12 mouse cellular contexts compared by ENCODE assay signal in the genomic region with DNA sequence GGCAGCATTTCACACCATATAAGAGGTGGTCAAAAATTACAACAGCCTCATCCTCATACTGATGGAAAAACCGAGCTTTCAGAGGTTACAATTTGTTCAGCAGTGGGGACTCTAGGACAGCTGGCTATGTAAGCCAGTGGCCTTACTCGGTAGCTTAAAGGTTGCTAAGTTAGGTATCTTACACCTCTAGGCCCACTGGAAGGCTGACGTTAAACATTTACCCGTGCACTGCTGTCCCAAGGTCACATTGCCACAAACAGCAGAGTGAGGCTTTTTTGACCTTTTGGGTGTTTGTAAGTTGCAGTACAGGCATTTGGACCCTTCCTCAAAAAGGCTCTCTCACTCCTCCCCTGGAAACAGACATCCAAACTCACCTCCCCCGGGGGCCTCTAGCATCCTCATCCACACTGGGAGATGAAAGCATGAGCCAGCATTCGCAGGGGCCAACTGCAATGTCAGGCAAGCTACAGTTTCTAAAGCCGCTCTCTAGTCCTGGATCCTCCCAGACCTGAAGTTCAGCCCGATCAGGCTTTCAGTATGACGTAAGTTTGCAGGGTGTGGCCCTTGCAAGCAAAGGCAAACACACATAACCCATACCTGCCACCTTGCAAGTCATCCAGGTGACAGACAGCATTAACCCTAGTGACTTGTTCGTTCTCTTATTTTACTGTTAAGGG.
DNase-seq lines count a peak whose midpoint lies in the region; ATAC-seq and TF ChIP-seq lines count a peak whose summit lies in the region.
"Had no signal": no experiment of that assay in that cellular context is flagged by ENCODE, and none has a peak within 500 bp of the region (broad histone marks: within the 10 kb centered on the region; RNA-seq: fewer than 3 reads in every experiment).

No protein-coding gene starts in this region.

- H3ac ChIP-seq in myocyte (ENCODE audit: control insufficient read depth, insufficient read length) = no peak overlapping the region

- TF ChIP-seq POLR2A in myocyte (IDR thresholded peaks at IDR 0.05; ENCODE audit: insufficient read length, low read depth) = no peak

- peaks cover 25% of the 10 kb centered on the region for H3K79me2 ChIP-seq in myocyte (ENCODE audit: control insufficient read depth, insufficient read depth)

- no peak for ATAC-seq in heart, embryonic 13.5 days (ENCODE audit: extremely low read depth, insufficient number of reproducible peaks, low FRiP score, low TSS enrichment)
- peak; percentile 85 for ATAC-seq in intestine, embryonic 16.5 days
- no peak for ATAC-seq in activated CD4-positive, CD25-positive, alpha-beta regulatory T cell, adult 4 months
- ATAC-seq: forebrain, embryonic 13.5 days had no signal

- intact Hi-C loops in heart, postnatal 14 days (cut with DNase I) = no loop called here

- no peak for DNase-seq in heart, postnatal 14 days
- peak; percentile 21 for DNase-seq in liver
- DNase-seq in ovary, postnatal 10 days (ENCODE audit: low spot score) = no peak
- DNase-seq in cerebellum, adult 9-11 months = no peak

- peaks cover 81% of the 10 kb centered on the region for H3K4me1 ChIP-seq in heart, embryonic 13.5 days
- H3K4me1 ChIP-seq in intestine, embryonic 16.5 days (ENCODE audit: control insufficient read depth, insufficient read depth, low read length) = peaks cover 19% of the 10 kb centered on the region
- H3K4me1 ChIP-seq: forebrain, embryonic 13.5 days; hindbrain, embryonic 15.5 days had no signal

- no peaks in the 10 kb centered on the region for H3K27me3 ChIP-seq in heart, embryonic 13.5 days (replicated peaks)
- H3K27me3 ChIP-seq in intestine, embryonic 16.5 days (replicated peaks; ENCODE audit: control insufficient read depth, insufficient read depth, low read length) = no peaks in the 10 kb centered on the region
- no peaks in the 10 kb centered on the region for H3K27me3 ChIP-seq in myocyte (ENCODE audit: control insufficient read depth, insufficient read depth, insufficient read length)
- H3K27me3 ChIP-seq: forebrain, embryonic 13.5 days; hindbrain, embryonic 15.5 days had no signal

- no peak overlapping the region for H3K4me3 ChIP-seq in heart, embryonic 13.5 days
- H3K4me3 ChIP-seq in intestine, embryonic 16.5 days (ENCODE audit: low read length) = no peak overlapping the region
- H3K4me3 ChIP-seq in myocyte = no peak overlapping the region
- H3K4me3 ChIP-seq: forebrain, embryonic 13.5 days; hindbrain, embryonic 15.5 days; left cerebral cortex, adult 2 months had no signal

- 70% methylated on average over 10 of the region's 10 CpGs for WGBS in heart, embryonic 13.5 days
- WGBS in intestine, embryonic 16.5 days = 55% methylated on average over 10 of the region's 10 CpGs

- no peaks in the 10 kb centered on the region for H3K9me3 ChIP-seq in heart, embryonic 13.5 days
- H3K9me3 ChIP-seq in intestine, embryonic 16.5 days (ENCODE audit: control insufficient read depth, low read length) = no peaks in the 10 kb centered on the region
- H3K9me3 ChIP-seq: forebrain, embryonic 13.5 days; hindbrain, embryonic 15.5 days had no signal

- no peak overlapping the region for H3K4me2 ChIP-seq in heart, embryonic 13.5 days
- peak overlapping the region; percentile 25; the same call in 1 of the 2 replicates for H3K4me2 ChIP-seq in intestine, embryonic 16.5 days (ENCODE audit: low read depth, low read length)
- peak overlapping the region; percentile 8 for H3K4me2 ChIP-seq in myocyte (ENCODE audit: low read depth)
- H3K4me2 ChIP-seq: forebrain, embryonic 13.5 days; hindbrain, embryonic 15.5 days; midbrain, embryonic 11.5 days had no signal

- H3K27ac ChIP-seq in heart, embryonic 13.5 days (replicated peaks) = peak overlapping the region; percentile 68
- peak overlapping the region; percentile 83 for H3K27ac ChIP-seq in intestine, embryonic 16.5 days (ENCODE audit: low read length)
- H3K27ac ChIP-seq: forebrain, embryonic 13.5 days; hindbrain, embryonic 15.5 days; left cerebral cortex, adult 2 months had no signal

- no peaks in the 10 kb centered on the region for H3K36me3 ChIP-seq in heart, embryonic 13.5 days
- no peaks in the 10 kb centered on the region for H3K36me3 ChIP-seq in intestine, embryonic 16.5 days (ENCODE audit: control insufficient read depth, insufficient read depth, low read length)
- no peaks in the 10 kb centered on the region for H3K36me3 ChIP-seq in myocyte (ENCODE audit: control insufficient read depth, insufficient read depth)
- H3K36me3 ChIP-seq: hindbrain, embryonic 15.5 days had no signal

- no peak overlapping the region for H3K9ac ChIP-seq in heart, embryonic 13.5 days
- no peak overlapping the region; the same call in 1 of the 2 replicates for H3K9ac ChIP-seq in intestine, embryonic 16.5 days (ENCODE audit: low read depth, low read length)
- H3K9ac ChIP-seq: forebrain, embryonic 13.5 days; hindbrain, embryonic 15.5 days had no signal

TF ChIP-seq in myocyte, 11 proteins besides CTCF, POLR2A, EP300 and RAD21:
- TF ChIP-seq MYOG (IDR thresholded peaks at IDR 0.05; ENCODE audit: control insufficient read depth in 1 of 3, insufficient read depth in 1 of 3, insufficient read length in 2 of 3, low read depth in 2 of 3) (no peak), E2F4 (IDR thresholded peaks at IDR 0.05; ENCODE audit: insufficient read depth) (no peak), SRF (IDR thresholded peaks at IDR 0.05; ENCODE audit: control insufficient read depth, insufficient read length, low read depth) (no peak), POLR2AphosphoS2 (IDR thresholded peaks at IDR 0.05; ENCODE audit: insufficient read length, low read depth) (no peak), MAX (IDR thresholded peaks at IDR 0.05; ENCODE audit: low read depth) (no peak), USF1 (IDR thresholded peaks at IDR 0.05; ENCODE audit: low read depth) (no peak), CEBPB (IDR thresholded peaks at IDR 0.05; ENCODE audit: insufficient read depth, poor library complexity, severe bottlenecking) (no peak), TCF3 (IDR thresholded peaks at IDR 0.05; ENCODE audit: insufficient read length, low read depth) (no peak), REST (IDR thresholded peaks at IDR 0.05; ENCODE audit: insufficient read depth, insufficient read length) (no peak)
